Mouse (Mus musculus): ENCODE results near the gene Zc3h6. TPM values are rescaled to one million over a fixed set of nuclear protein-coding genes. Genes with fewer than 3 reads are reported as not detected.

Zc3h6 gene
- total RNA-seq, 2 experiments from 2014 or later = 8.3 to 8.9 TPM

DNA sequence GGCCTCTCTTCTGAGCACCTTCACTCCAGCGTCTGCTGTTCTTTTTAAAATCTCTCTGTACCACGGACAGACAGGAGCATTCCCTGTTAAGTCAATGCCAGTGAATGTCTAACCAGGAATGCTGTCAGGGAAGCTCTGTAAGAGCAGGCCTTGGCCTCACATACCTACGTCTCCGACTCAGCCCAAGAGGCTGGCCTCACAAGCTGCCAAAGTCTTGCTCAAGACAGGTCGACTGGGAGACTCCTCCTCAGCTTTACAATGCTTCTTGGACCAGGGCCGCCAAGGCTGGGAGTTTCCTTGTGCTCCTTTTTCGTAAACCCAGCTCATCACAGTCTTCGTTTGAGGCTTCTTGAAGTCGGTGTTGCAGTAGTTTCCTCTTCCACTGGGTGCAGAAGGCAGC, 57.6 kb downstream of the Zc3h6 start:
- no peak for DNase-seq

DNA sequence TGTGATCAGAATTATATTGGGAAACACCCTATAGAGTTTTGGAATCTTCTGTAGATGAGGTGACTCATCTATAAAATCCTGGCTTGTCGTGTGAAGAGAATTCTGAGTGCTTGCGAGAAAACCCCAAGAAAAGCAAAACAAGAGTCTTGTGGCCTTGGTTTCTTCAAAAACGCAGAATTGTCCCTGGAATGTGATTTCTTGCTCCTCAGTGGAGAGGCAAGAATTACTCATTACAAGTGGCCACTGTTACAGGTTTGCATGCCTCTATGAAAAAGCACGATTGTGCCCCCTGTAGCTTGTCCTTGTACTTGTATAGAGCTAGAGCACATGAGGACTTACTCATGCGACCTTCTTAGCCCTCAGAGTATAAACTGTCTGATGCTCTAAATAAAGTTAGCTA, 68.2 kb downstream of the Zc3h6 start:
- no peak for DNase-seq

DNA sequence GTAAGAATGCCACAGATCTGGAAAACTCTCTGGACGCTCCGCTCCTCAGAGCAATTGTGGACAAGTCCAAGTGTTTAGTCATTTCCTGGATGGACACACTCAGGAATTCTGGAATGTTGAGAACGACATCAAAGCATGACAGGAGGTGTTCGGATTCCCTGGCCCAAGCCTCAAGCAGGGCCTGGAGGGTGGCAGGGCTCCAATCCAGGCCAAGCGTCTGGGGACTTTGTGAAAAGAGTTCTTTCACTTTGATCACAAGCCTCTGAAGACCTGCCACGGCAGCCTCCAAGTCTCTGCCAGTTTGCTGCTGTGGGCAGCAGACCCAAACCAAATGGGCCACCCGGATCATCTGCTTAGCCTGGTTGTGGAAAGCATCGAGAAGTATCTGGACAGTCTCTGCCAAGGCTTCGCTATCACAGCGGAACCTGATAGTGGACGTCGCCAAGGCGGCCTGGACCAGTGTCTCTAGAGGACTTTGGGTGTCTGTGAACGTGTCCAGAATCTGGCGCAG, 71.3 kb downstream of the Zc3h6 start:
- peak; percentile 19 for DNase-seq

DNA sequence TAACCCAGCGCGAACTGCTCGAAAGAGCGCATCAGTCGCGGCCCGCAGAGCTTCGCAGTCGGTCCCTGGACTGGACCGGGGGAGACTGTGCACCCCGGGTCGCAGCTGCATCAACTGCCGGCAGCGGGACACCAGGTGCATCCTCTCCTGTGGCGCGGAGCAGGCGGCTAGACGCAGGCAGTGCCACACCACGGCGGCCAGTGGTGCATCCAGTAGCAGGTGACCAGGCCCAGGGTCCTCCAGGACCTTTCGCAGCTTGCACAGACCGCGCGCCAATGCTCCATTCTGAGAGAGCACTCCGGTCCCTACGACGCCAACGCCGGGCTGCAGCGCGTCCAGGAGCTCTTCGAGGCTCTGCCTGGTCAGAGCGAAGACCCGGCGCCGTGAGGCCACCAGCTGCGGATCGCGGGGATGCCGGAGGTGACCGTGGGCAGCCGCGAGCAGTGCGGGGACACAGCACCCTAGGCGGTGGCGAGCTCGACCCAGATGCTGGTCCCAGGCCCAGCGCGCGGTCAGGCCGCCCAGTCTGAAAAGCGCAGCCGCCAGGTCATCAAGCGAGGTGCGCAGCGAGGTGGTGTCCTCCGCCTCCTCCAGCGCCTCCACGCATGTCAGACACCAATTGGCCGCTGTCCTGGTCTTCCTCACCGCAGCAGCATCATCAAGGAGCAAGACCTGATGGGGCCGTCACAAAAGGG, 71.9 kb downstream of the Zc3h6 start:
- DNase-seq = peak; percentile 35

DNA sequence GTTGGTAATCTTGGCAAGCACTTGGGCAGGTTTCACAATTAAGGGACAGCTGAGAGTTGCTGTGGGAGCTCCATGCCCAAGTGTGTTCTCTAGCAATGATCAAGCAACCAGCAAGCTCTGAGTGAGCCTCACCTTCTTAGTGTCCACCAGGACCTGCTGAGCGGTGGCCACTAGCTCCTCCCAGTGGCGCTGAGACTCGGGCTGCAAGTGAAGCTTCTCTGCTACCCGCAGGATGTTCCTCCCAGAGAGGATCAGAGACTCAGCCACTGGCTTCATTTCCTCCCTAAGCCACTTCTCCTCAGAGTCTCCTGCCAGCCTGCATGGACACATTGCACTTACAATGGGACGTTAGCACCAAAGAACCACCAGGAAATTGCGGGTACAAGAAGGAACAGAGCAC, 73.4 kb downstream of the Zc3h6 start:
- no peak for DNase-seq

DNA sequence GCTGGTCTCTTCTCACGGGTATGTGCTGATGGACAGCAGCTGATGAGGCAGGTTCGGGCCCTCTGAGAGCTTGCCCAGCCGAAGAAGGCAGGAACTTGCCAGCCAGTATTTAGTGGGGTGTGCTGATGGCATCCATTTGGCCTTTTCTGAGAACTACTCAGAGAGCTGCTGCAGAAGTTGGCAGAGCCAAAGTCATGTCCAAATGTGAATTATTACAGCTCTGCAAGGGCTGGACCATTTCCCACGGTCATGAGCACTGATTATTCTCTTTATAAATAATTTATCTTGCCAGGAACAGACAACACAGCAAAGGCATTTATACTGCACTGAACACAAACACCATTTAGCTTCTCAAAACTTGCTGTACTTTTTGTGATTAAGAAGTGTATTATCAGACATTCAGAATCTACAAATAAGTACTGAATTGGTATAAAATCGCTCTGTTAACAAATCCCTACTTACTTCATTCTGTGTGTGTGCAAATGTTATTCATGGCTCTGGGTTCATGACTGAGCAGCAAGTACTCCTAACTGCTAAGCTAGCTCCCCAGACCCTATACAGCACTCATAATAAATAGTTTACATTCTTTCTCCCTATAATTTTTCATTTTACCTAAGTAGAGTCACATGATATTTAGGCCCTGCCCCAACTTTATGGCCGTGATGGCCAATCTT, 79.1 kb downstream of the Zc3h6 start:
- DNase-seq = no peak

DNA sequence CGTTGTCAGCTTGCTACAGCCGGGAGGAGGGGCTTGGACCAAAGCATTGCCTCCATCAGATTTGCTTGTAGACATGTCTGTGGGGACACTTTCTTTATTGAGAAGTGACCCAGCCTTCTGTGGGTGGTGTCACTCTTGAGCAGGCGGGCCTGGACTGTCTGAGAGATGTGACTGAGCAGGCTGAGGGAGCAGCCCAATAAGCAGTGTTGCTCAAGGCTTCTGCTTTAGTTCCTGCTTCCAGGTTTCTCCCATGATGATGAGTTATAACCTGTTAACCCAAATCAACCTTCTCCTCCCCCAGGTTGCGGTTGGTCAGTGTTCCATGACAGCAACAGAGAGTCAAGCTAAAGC, 79.6 kb downstream of the Zc3h6 start:
- DNase-seq = no peak

DNA sequence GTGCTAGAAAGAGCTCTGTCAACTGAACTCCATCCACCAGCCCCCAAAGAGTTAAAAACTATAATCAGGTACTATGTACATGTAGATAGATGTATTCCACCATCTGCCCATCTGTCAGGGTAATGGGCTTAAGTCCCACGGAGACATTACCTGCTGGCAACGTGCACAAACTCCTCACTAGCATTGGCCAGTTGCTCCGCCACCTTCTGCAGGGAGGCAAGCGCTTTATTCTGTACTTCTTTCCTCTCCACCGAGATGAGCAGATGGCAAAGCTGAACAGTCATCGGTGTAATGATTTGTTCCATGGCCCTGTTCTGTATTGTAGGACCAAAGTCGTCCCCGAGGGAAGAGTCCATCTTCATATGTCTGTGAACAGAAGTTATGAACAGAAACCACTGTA, 80.6 kb downstream of the Zc3h6 start, which contains the start of gene Vinac1:
TSS of gene Vinac1 (minus strand) at position 362 of the 400 bp plus-strand sequence.
- no peak for DNase-seq

DNA sequence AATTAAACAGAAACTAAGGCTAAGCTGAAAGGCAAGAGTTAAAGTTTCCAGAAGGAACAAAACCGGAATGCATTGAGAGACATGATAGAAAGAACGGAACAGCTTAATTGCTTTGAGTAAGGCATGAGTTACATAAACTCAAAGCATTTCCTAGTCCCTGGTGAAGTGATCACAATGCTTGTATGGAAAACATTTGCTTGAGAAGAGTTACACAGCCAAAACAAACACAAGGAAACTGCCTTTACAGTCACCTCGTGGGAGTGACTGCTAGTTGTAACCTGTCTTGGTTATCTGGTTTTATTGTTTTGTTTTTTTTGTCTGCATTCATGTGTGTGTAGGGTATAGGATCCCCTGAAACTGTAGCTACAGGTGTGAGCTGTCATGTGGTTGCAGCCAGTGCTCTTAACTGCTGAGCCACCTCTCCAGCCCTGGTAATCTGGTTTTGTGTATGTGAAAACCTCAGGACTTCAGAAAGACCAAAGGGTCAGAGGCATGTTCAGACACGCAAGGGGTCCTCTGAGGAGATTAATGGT, 85.3 kb downstream of the Zc3h6 start:
- DNase-seq = no peak

DNA sequence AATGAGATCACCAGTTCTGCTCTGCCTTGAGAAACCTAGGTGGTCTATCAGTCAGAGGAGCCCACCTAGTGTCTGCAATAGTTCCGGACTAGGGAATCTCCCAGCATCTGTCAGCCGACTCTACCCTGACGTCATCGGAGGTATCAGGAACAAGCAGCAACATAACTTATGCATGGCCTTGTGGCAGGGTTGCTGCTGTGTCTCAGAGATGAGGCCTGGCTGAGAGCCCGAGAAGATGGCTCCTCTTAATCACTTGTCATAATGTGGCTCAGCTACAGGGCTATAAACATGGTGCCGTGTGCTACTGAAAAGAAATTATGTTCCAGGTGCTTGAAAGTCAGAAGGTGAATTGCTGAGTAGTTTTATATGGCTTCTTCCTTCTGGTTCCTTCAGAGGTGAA, 88.5 kb downstream of the Zc3h6 start:
- DNase-seq = no peak

DNA sequence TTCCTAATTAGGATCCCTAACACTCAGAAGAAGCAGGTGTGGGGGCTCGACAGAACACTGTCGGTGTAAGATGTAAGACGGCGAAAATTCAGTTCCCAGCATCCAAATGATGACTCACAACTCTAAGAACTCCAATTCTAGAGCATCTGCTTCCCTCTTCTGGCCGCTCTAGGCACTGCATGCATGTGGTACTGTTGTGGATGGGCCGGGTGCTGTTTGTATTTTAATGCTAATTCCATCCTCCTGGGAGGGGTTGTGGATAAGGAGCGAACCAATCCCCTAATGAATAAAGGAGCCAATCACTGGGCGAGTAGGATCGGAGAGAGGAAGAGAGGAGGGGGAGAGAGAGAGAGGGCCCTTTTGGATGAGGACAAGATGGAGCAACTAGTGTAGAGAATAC, 89.4 kb downstream of the Zc3h6 start:
- DNase-seq = peak; percentile 24

DNA sequence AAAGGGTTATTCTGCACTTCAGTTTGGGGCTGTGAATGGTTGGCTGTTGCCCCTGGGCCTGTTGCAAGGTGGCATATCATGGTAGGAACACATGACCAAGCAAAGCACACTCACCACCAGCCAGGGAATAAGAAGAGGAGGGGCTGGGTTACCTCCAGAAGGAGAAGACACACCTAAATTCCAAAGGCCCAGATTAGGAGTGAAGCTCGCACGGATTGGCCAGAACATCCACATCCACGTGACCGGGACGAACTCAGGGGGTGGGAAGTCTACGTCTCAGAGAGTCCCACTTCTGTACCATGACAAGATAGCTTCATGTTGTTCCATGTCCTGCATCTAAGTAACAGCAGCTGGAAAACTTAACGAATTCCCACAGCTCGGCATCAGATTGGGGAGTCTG, 90.1 kb downstream of the Zc3h6 start:
- no peak for DNase-seq

DNA sequence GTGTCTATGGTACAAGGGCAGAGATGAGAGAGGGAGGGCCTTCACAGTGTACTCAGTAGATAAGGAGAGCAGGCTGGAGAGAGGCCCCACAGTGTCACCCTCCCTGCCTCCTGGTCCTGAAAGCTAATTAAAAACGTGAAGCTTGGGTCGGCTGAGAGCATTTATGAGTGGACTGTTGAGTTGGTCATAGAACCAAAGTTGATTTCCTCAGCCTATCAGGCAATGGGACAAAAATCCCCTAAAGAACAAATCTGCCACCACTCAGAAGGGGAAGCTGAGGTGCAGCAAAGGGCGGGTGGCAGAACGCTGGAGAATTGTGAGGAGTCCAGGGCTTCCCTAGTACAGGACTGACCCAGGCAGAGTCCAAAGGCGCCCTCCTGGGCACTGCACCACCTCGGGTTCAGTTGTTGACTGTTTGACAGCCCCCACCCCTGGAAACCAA, 90.7 kb downstream of the Zc3h6 start:
- DNase-seq = no peak

DNA sequence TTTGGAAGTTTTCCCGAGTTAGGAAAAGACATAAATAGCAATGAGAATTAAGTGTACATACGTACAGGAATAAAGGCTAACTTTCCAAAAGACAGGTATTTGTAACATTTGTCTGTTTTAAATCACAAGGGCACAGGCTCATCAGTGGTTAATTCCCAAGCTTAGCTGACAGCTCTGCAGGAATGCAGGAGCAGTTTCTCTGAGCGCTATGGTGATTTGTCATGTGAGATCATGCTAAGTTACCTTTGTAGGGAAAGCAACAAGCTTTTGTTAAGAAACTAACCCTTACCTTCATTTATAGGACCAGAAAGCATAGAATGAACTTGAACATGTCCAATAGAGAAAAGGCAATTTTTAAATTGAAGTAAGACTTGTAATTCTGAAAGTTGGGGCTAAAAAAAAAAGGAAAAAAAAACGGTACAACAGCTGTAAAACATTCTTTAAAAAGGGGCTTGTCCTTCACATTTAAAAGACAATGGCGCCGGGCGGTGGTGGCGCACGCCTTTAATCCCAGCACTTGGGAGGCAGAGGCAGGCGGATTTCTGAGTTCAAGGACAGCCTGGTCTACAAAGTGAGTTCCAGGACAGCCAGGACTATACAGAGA, 94.4 kb downstream of the Zc3h6 start:
- DNase-seq = no peak

DNA sequence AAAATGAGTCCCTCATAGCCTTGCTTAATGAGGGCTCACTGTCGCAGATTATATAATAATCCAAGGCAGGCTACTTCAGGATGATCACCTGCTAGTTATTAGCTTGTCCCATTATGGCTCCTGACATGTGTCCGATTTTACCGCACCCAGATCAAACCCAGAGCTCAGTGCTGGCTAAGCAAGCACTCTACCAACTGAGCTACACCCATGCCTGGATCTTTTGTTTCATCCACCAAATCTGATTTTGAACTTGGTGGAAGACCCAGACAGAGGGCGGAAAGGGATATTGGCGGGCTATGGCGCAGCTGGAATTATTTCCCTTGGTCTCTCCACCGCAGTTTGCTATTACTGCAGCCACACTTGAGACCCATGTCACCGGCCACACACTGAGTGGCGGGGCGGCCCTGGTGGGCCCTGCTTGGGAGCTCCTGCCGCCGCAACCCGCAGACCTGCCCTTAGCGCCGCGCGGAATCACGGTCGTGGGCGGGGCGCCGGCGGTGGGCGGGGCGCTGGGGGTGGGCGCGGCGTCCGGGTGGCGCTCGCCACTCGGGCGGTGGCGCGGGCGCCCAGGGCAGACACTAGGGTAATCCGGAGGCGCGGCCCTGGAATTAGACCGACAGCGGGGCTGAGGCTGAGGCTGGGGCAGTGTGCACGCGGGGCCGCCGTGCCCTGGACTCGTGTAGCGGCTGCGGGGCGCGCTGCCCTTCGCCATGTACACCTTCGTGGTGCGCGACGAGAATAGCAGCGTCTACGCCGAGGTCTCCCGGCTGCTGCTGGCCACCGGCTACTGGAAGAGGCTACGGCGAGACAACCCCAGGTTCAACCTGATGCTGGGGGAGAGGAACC, 98.5 kb downstream of the Zc3h6 start, which contains the start of gene Ttl:
TSS of gene Ttl (plus strand) at position 506 of the 846 bp plus-strand sequence.
- peak; percentile 82 for DNase-seq

DNA sequence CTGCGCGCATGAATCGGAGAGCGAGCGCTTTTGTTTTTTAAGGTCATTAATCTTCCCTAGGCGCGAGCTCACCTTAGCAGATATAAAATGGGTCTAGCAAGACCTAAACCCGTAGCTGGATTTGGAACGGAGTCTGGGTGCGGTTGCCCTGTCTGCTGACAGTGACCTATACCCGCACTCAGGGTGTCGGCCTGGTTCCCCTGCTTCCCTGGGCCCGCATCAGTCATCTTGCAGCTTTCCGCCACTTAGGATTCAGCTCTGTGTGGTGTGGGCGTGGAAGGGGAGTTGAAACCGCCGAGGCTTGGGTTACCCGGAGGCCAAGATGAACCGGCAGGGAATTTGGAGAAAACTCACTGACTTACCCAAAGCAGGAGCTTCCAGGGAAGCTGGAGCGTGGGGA, 99.1 kb downstream of the Zc3h6 start:
- peak; percentile 41 for DNase-seq

Small RNAs within 50 kb of the gene (microRNA-seq; reads per million reads assigned to microRNA genes)
- gene Gm22859 = 0 reads per million in 2 experiments

Other genes with a start within 250 kb of the Zc3h6 start
- 10 to 100 TPM; 16.2 to 19.3 TPM for gene Tmem87b, start 149.3 kb upstream of the Zc3h6 start, total RNA-seq (2021)
- gene Fbln7, start 104.4 kb upstream of the Zc3h6 start, total RNA-seq (2021) = 10 to 100 TPM; 12.1 to 12.8 TPM
- gene Zc3h8, start 23.3 kb upstream of the Zc3h6 start, total RNA-seq (2021) = 1 to 10 TPM; 5.7 to 5.9 TPM
- 10 to 100 TPM; 11.2 to 15.6 TPM for gene Gm10762, start 323 bp downstream of the Zc3h6 start, total RNA-seq (2021)
- gene Vinac1, start 80.8 kb downstream of the Zc3h6 start, total RNA-seq (2021) = under 1 TPM in 1 of 2 experiments, not detected in 1; 0.07 TPM
- 10 to 100 TPM in 1 of 2 experiments, 1 to 10 TPM in 1; 8.9 to 11.2 TPM for gene Ttl, start 98.5 kb downstream of the Zc3h6 start, total RNA-seq (2021)
- gene Polr1b, start 133.6 kb downstream of the Zc3h6 start, total RNA-seq (2021) = 10 to 100 TPM; 10.4 to 15.1 TPM
- gene Chchd5, start 162.3 kb downstream of the Zc3h6 start, total RNA-seq (2021) = 10 to 100 TPM in 1 of 2 experiments, 1 to 10 TPM in 1; 9.1 to 10.2 TPM
- 10 to 100 TPM in 1 of 2 experiments, 1 to 10 TPM in 1; 6.9 to 13.4 TPM for gene Slc20a1, start 231.4 kb downstream of the Zc3h6 start, total RNA-seq (2021)